In genomic region chr2:136919433-136919832, GRCm38 (mm10) we compare ENCODE assay signal across 19 mouse cellular contexts. TPM values are rescaled to one million over a fixed set of nuclear protein-coding genes. Genes with fewer than 3 reads are reported as not detected.
DNase-seq lines count a peak whose midpoint lies in the region; ATAC-seq and TF ChIP-seq lines count a peak whose summit lies in the region.
"Had no signal": no experiment of that assay in that cellular context is flagged by ENCODE, and none has a peak within 500 bp of the region (broad histone marks: within the 10 kb centered on the region; RNA-seq: fewer than 3 reads in every experiment).

No protein-coding gene starts in this region.

- TF ChIP-seq EP300 in MEL (IDR thresholded peaks at IDR 0.05; ENCODE audit: low read depth in 1 of 2, low read length in 2 of 2), result no peak

- no peaks in the 10 kb centered on the region for H3K36me3 ChIP-seq in hindbrain, embryonic 10.5 days
- no peaks in the 10 kb centered on the region for H3K36me3 ChIP-seq in hindbrain, postnatal 0 days (ENCODE audit: insufficient read depth, low read length)
- peaks cover 0 to 10% of the 10 kb centered on the region in 2 experiments; a peak in 1 of 4 replicates for H3K36me3 ChIP-seq in MEL (ENCODE audit: control insufficient read depth in 1 of 2, insufficient read depth in 2 of 2, low read length in 2 of 2)
- H3K36me3 ChIP-seq in stomach, embryonic 15.5 days, result no peaks in the 10 kb centered on the region
- H3K36me3 ChIP-seq: embryonic facial prominence, embryonic 15.5 days; heart, embryonic 10.5 days; kidney, embryonic 15.5 days; limb, embryonic 12.5 days; lung, embryonic 15.5 days had no signal

- no peaks in the 10 kb centered on the region for H3K27me3 ChIP-seq in hindbrain, embryonic 10.5 days (ENCODE audit: insufficient read depth, poor library complexity, severe bottlenecking)
- H3K27me3 ChIP-seq in hindbrain, postnatal 0 days (ENCODE audit: insufficient read depth, low read length), result no peaks in the 10 kb centered on the region
- H3K27me3 ChIP-seq in MEL (ENCODE audit: control insufficient read depth in 1 of 2, insufficient read depth in 2 of 2, low read length in 2 of 2), result no peaks in the 10 kb centered on the region
- no peaks in the 10 kb centered on the region for H3K27me3 ChIP-seq in stomach, embryonic 15.5 days (replicated peaks)
- H3K27me3 ChIP-seq in cerebellum, adult 2 months (ENCODE audit: control insufficient read depth, insufficient read depth, low read length), result no peaks in the 10 kb centered on the region
- H3K27me3 ChIP-seq: embryonic facial prominence, embryonic 15.5 days; kidney, embryonic 15.5 days; limb, embryonic 12.5 days; lung, embryonic 15.5 days had no signal

- H3K4me2 ChIP-seq in hindbrain, postnatal 0 days (ENCODE audit: low read depth, low read length), result no peak overlapping the region
- H3K4me2 ChIP-seq in stomach, embryonic 15.5 days, result no peak overlapping the region
- H3K4me2 ChIP-seq: embryonic facial prominence, embryonic 15.5 days; kidney, embryonic 15.5 days; limb, embryonic 12.5 days; lung, embryonic 15.5 days had no signal

- H3K4me3 ChIP-seq in hindbrain, embryonic 10.5 days, result no peak overlapping the region
- H3K4me3 ChIP-seq in hindbrain, postnatal 0 days (ENCODE audit: low read length), result no peak overlapping the region
- no peak overlapping the region for H3K4me3 ChIP-seq in MEL (ENCODE audit: control insufficient read depth in 1 of 2, insufficient read depth in 1 of 2, low read depth in 2 of 2, low read length in 2 of 2)
- H3K4me3 ChIP-seq in stomach, embryonic 15.5 days (replicated peaks), result no peak overlapping the region
- no peak overlapping the region for H3K4me3 ChIP-seq in cerebellum, adult 2 months (replicated peaks; ENCODE audit: insufficient read depth, low read depth, low read length)
- H3K4me3 ChIP-seq: embryonic facial prominence, embryonic 15.5 days; heart, embryonic 10.5 days; kidney, embryonic 15.5 days; limb, embryonic 12.5 days; lung, embryonic 15.5 days had no signal

- no peaks in the 10 kb centered on the region for H3K79me2 ChIP-seq in MEL (ENCODE audit: control insufficient read depth, insufficient read depth, low read length, poor library complexity)

- no peak for TF ChIP-seq RAD21 in MEL (IDR thresholded peaks at IDR 0.05; ENCODE audit: low read depth, low read length)

- WGBS in hindbrain, embryonic 10.5 days, result 97% methylated on average over 1 of the region's 1 CpGs
- 90% methylated on average over 1 of the region's 1 CpGs for WGBS in hindbrain, postnatal 0 days
- WGBS in stomach, embryonic 15.5 days, result 95% methylated on average over 1 of the region's 1 CpGs
- WGBS in cerebellum, adult 2 months, result 97% methylated on average over 1 of the region's 1 CpGs

- TF ChIP-seq POLR2A in MEL (IDR thresholded peaks at IDR 0.05; ENCODE audit: control insufficient read depth in 1 of 2, insufficient read depth in 1 of 2, low read depth in 1 of 2, low read length in 2 of 2, poor library complexity in 1 of 2), result no peak
- TF ChIP-seq POLR2A in cerebellum, adult 2 months (IDR thresholded peaks at IDR 0.05; ENCODE audit: borderline replicate concordance, insufficient read depth, low read length), result no peak

- peaks cover 14% of the 10 kb centered on the region; the same call in 1 of the 2 replicates for H3K4me1 ChIP-seq in hindbrain, embryonic 10.5 days (replicated peaks)
- H3K4me1 ChIP-seq in hindbrain, postnatal 0 days (ENCODE audit: insufficient read depth, low read length), result no peaks in the 10 kb centered on the region
- H3K4me1 ChIP-seq in MEL (ENCODE audit: control insufficient read depth in 1 of 2, insufficient read depth in 2 of 2, low read length in 2 of 2), result peaks cover 2 to 5% of the 10 kb centered on the region in 2 experiments; a peak in 1 of 4 replicates
- peaks cover 5% of the 10 kb centered on the region for H3K4me1 ChIP-seq in stomach, embryonic 15.5 days
- H3K4me1 ChIP-seq in cerebellum, adult 2 months (ENCODE audit: control insufficient read depth, insufficient read depth, low read length), result 0 out of 2 replicates have a peak, but pooled peaks cover 3% of the 10 kb centered on the region

- ATAC-seq in hindbrain, postnatal 0 days, result no peak
- no peak for ATAC-seq in stomach, embryonic 15.5 days (ENCODE audit: insufficient read depth, low FRiP score, low read depth)
- ATAC-seq: forebrain, embryonic 14.5 days; hindbrain, embryonic 16.5 days had no signal

- no peak overlapping the region for H3K9ac ChIP-seq in hindbrain, postnatal 0 days (replicated peaks; ENCODE audit: low read length)
- H3K9ac ChIP-seq in MEL (ENCODE audit: control insufficient read depth, low read depth, low read length, poor library complexity, severe bottlenecking), result no peak overlapping the region
- H3K9ac ChIP-seq in stomach, embryonic 15.5 days, result no peak overlapping the region
- H3K9ac ChIP-seq: embryonic facial prominence, embryonic 15.5 days; kidney, embryonic 15.5 days; limb, embryonic 12.5 days; lung, embryonic 15.5 days had no signal

- 0 out of 2 replicates have a peak overlapping the region, but pooled peaks have one; percentile 18 for H3K27ac ChIP-seq in hindbrain, embryonic 10.5 days
- H3K27ac ChIP-seq in hindbrain, postnatal 0 days, result no peak overlapping the region
- no peak overlapping the region for H3K27ac ChIP-seq in MEL (ENCODE audit: control insufficient read depth, low read depth, low read length)
- H3K27ac ChIP-seq in stomach, embryonic 15.5 days, result peak overlapping the region; percentile 14; the same call in 1 of the 2 replicates
- no peak overlapping the region for H3K27ac ChIP-seq in cerebellum, adult 2 months (ENCODE audit: insufficient read depth, low read length)
- H3K27ac ChIP-seq: embryonic facial prominence, embryonic 15.5 days; heart, embryonic 10.5 days; kidney, embryonic 15.5 days; limb, embryonic 12.5 days; lung, embryonic 15.5 days had no signal

- H3K9me3 ChIP-seq in hindbrain, embryonic 10.5 days, result no peaks in the 10 kb centered on the region
- H3K9me3 ChIP-seq in hindbrain, postnatal 0 days (ENCODE audit: low read length), result no peaks in the 10 kb centered on the region
- no peaks in the 10 kb centered on the region for H3K9me3 ChIP-seq in MEL (replicated peaks; ENCODE audit: insufficient read depth, low read length)
- H3K9me3 ChIP-seq in stomach, embryonic 15.5 days, result no peaks in the 10 kb centered on the region
- H3K9me3 ChIP-seq: embryonic facial prominence, embryonic 15.5 days; heart, embryonic 10.5 days; kidney, embryonic 15.5 days; limb, embryonic 12.5 days; lung, embryonic 15.5 days had no signal

- DNase-seq in hindbrain, embryonic 10.5 days (ENCODE audit: low spot score), result no peak
- no peak for DNase-seq in hindbrain, postnatal 0 days (ENCODE audit: low spot score)
- DNase-seq in 416B (ENCODE audit: low read depth), result peak; percentile 26
- DNase-seq in MEL (ENCODE audit: low read depth, low spot score), result peak; percentile 28
- no peak for DNase-seq in layer of hippocampus, postnatal 14 days (ENCODE audit: low spot score in 2 of 2)
- no peak for DNase-seq in kidney, postnatal 36 days
- no peak for DNase-seq in cerebellum, adult 2 months
- DNase-seq: cerebellum, adult 11-12 months; heart, postnatal 14 days; thymus, postnatal 14 days had no signal

- TF ChIP-seq CTCF in hindbrain, postnatal 0 days (IDR thresholded peaks at IDR 0.05; ENCODE audit: low read depth), result no peak
- TF ChIP-seq CTCF in MEL (IDR thresholded peaks at IDR 0.05 in 2 of 3, conservative IDR thresholded peaks at IDR 0.05 in 1 of 3; ENCODE audit: control insufficient read depth in 1 of 3, insufficient read depth in 1 of 3, low read depth in 2 of 3, low read length in 3 of 3, poor library complexity in 1 of 3, severe bottlenecking in 1 of 3), result no peak
- TF ChIP-seq CTCF in cerebellum, adult 2 months (IDR thresholded peaks at IDR 0.05; ENCODE audit: borderline replicate concordance, insufficient read depth, low read depth, low read length), result no peak

RNA-seq across cellular contexts. Expression of gene AL731706.1, which starts 28.2 kb away (rescaled TPM):
- polyA plus RNA-seq in hindbrain, embryonic 10.5 days (2016; fragmentation: Nextera tagmentation; extraction: Ambion mirVana), result 23.1 and 25.7 TPM in 2 replicates
- total RNA-seq in hindbrain, postnatal 0 days (2014; rRNA removed), result 8.3 and 14.2 TPM in 2 replicates
- 19.4 and 20.6 TPM in 2 replicates for polyA plus RNA-seq in hindbrain, postnatal 0 days (2015; fragmentation: Nextera tagmentation; extraction: Ambion mirVana)
- total RNA-seq in MEL (2012; rRNA removed), result 14.2 and 16.3 TPM in 2 replicates
- 10 to 100 TPM in 1 of 2 experiments, not detected in 1; 13.5 TPM for polyA plus RNA-seq in MEL (2012; ENCODE audit: insufficient read depth in 1 of 2, insufficient read length in 2 of 2, low read depth in 1 of 2, low replicate concordance in 2 of 2, missing spikeins in 1 of 2)
- polyA plus RNA-seq in stomach, embryonic 15.5 days (2015; fragmentation: Nextera tagmentation; extraction: Ambion mirVana), result 32.9 and 33.7 TPM in 2 replicates
- 10 to 100 TPM; 11.4 to 19.8 TPM for total RNA-seq in layer of hippocampus, postnatal 14 days (2021)
- polyA plus RNA-seq in cerebellum, adult 2 months (2012; rRNA removed), result 32.4 and 40.2 TPM in 2 replicates

RNA-seq across cellular contexts. Expression of gene Mkks, which starts 28.2 kb away (rescaled TPM):
- 13.2 and 16.7 TPM in 2 replicates for polyA plus RNA-seq in hindbrain, embryonic 10.5 days (2016; fragmentation: Nextera tagmentation; extraction: Ambion mirVana)
- total RNA-seq in hindbrain, postnatal 0 days (2014; rRNA removed), result 6.4 and 9.4 TPM in 2 replicates
- polyA plus RNA-seq in hindbrain, postnatal 0 days (2015; fragmentation: Nextera tagmentation; extraction: Ambion mirVana), result 6.4 and 10.5 TPM in 2 replicates
- 3.4 and 4.0 TPM in 2 replicates for total RNA-seq in MEL (2012; rRNA removed)
- polyA plus RNA-seq in MEL (2012; ENCODE audit: insufficient read depth in 1 of 2, insufficient read length in 2 of 2, low read depth in 1 of 2, low replicate concordance in 2 of 2, missing spikeins in 1 of 2), result 1 to 10 TPM in 1 of 2 experiments, not detected in 1; 5.1 TPM
- 13.1 and 13.3 TPM in 2 replicates for polyA plus RNA-seq in stomach, embryonic 15.5 days (2015; fragmentation: Nextera tagmentation; extraction: Ambion mirVana)
- total RNA-seq in layer of hippocampus, postnatal 14 days (2021), result 10 to 100 TPM; 22.8 to 27.7 TPM
- polyA plus RNA-seq in cerebellum, adult 2 months (2012; rRNA removed), result 11.7 and 12.2 TPM in 2 replicates

RNA-seq across cellular contexts. Expression of gene Slx4ip, which starts 28.4 kb away (rescaled TPM):
- 9.2 and 9.9 TPM in 2 replicates for polyA plus RNA-seq in hindbrain, embryonic 10.5 days (2016; fragmentation: Nextera tagmentation; extraction: Ambion mirVana)
- total RNA-seq in hindbrain, postnatal 0 days (2014; rRNA removed), result 7.0 and 7.3 TPM in 2 replicates
- polyA plus RNA-seq in hindbrain, postnatal 0 days (2015; fragmentation: Nextera tagmentation; extraction: Ambion mirVana), result 8.1 TPM in 2 replicates
- 1.1 and 1.3 TPM in 2 replicates for total RNA-seq in MEL (2012; rRNA removed)
- polyA plus RNA-seq in MEL (2012; ENCODE audit: insufficient read depth in 1 of 2, insufficient read length in 2 of 2, low read depth in 1 of 2, low replicate concordance in 2 of 2, missing spikeins in 1 of 2), result 1 to 10 TPM in 1 of 2 experiments, not detected in 1; 2.5 TPM
- 5.6 and 6.6 TPM in 2 replicates for polyA plus RNA-seq in stomach, embryonic 15.5 days (2015; fragmentation: Nextera tagmentation; extraction: Ambion mirVana)
- total RNA-seq in layer of hippocampus, postnatal 14 days (2021), result 1 to 10 TPM; 7.5 to 7.6 TPM
- polyA plus RNA-seq in cerebellum, adult 2 months (2012; rRNA removed), result 2.5 and 3.0 TPM in 2 replicates

RNA-seq across cellular contexts. Expression of gene AL731706.2, which starts 34.0 kb away (rescaled TPM):
- polyA plus RNA-seq in hindbrain, embryonic 10.5 days (2016; fragmentation: Nextera tagmentation; extraction: Ambion mirVana), result 33.0 and 45.8 TPM in 2 replicates
- total RNA-seq in hindbrain, postnatal 0 days (2014; rRNA removed), result not detected in 2 replicates
- 18.2 and 21.4 TPM in 2 replicates for polyA plus RNA-seq in hindbrain, postnatal 0 days (2015; fragmentation: Nextera tagmentation; extraction: Ambion mirVana)
- not detected in 2 replicates for total RNA-seq in MEL (2012; rRNA removed)
- 10 to 100 TPM in 1 of 2 experiments, not detected in 1; 51.2 TPM for polyA plus RNA-seq in MEL (2012; ENCODE audit: insufficient read depth in 1 of 2, insufficient read length in 2 of 2, low read depth in 1 of 2, low replicate concordance in 2 of 2, missing spikeins in 1 of 2)
- polyA plus RNA-seq in stomach, embryonic 15.5 days (2015; fragmentation: Nextera tagmentation; extraction: Ambion mirVana), result 31.6 and 32.9 TPM in 2 replicates
- total RNA-seq in layer of hippocampus, postnatal 14 days (2021), result 10 to 100 TPM; 13.6 to 16.9 TPM
- polyA plus RNA-seq in cerebellum, adult 2 months (2012; rRNA removed), result 41.4 TPM in 1 of 2 replicates, not detected in the other
- total RNA-seq: common myeloid progenitor, adult 5-6 weeks had no signal

Comparison
In these comparisons a context has a peak if more than half of its experiments do, and no peak if none do; other contexts are left out.
1. H3K27ac ChIP-seq: peak in hindbrain, embryonic 10.5 days (single experiment) and stomach, embryonic 15.5 days (single experiment); none in hindbrain, postnatal 0 days (single experiment), MEL (single experiment) and cerebellum, adult 2 months (single experiment).
2. DNase-seq: peak in 416B (single experiment) and MEL (single experiment); none in hindbrain, embryonic 10.5 days (single experiment), hindbrain, postnatal 0 days (single experiment), layer of hippocampus, postnatal 14 days (0 of 2), kidney, postnatal 36 days (0 of 2) and cerebellum, adult 2 months (0 of 2).